Mouse (Mus musculus) limb, embryonic 11.5 days (tissue): Measurements from ENCODE around the gene Mylk4. TPM values are rescaled to one million over a fixed set of nuclear protein-coding genes. Genes with fewer than 3 reads are reported as not detected.

Experiments
- ATAC-seq: fragments of 200-750 bp; cut with Nextera tagmentation; 2 replicates; pipeline ENCODE4 v1.8.0; 2017; ENCODE audit warnings: low read depth; ENCODE audit not compliant: insufficient number of reproducible peaks, low FRiP score, low TSS enrichment
- DNase-seq: peaks from one replicate; pipeline ENCODE4 v3.0.0-alpha.2; 2015; ENCODE audit warnings: low spot score
- H3K27ac ChIP-seq: fragments of 300-500 bp; sonication (generic); replicated peaks from 2 replicates; pipeline ENCODE4 v1.5.1; 2014; ENCODE audit warnings: low read depth, mild to moderate bottlenecking, low read length
- H3K27me3 ChIP-seq: fragments of 300-500 bp; sonication (generic); 2 replicates; pipeline ENCODE4 v1.6.1; 2014; ENCODE audit warnings: mild to moderate bottlenecking, low read length, mixed read lengths; ENCODE audit not compliant: control insufficient read depth, insufficient read depth
- H3K36me3 ChIP-seq: fragments of 300-500 bp; sonication (generic); 2 replicates; pipeline ENCODE4 v1.6.1; 2014; ENCODE audit warnings: mild to moderate bottlenecking, low read length, moderate library complexity, mixed read lengths; ENCODE audit not compliant: control insufficient read depth, insufficient read depth
- H3K4me1 ChIP-seq: fragments of 300-500 bp; sonication (generic); 2 replicates; pipeline ENCODE4 v1.6.1; 2014; ENCODE audit warnings: low read length, mixed read lengths; ENCODE audit not compliant: control insufficient read depth, insufficient read depth
- H3K4me2 ChIP-seq: fragments of 300-500 bp; sonication (generic); 2 replicates; pipeline ENCODE4 v1.6.1; 2014; ENCODE audit warnings: low read depth, mild to moderate bottlenecking, moderate library complexity; ENCODE audit not compliant: severe bottlenecking
- H3K4me3 ChIP-seq: fragments of 300-500 bp; sonication (generic); 2 replicates; pipeline ENCODE4 v1.5.1; 2014; ENCODE audit warnings: low read depth, low read length
- H3K9ac ChIP-seq: fragments of 300-500 bp; sonication (generic); 2 replicates; pipeline ENCODE4 v1.6.1; 2014; ENCODE audit warnings: mild to moderate bottlenecking, low read length
- H3K9me3 ChIP-seq: fragments of 300-500 bp; sonication (generic); 2 replicates; pipeline ENCODE4 v1.6.1; 2016; ENCODE audit warnings: low read length; ENCODE audit not compliant: control insufficient read depth
- WGBS: fragments of 180-500 bp; shearing (Covaris S2); extraction: QIAGEN DNeasy Blood & Tissue Kit; methylation state at CpG from one replicate; pipeline ENCODE4 v1.1.7; 2014; 5-methylcytosine and 5-hydroxymethylcytosine counted together
- polyA plus RNA-seq: library from polyadenylated mRNA; unstranded; fragments of >200 nt; fragmentation: Nextera tagmentation; extraction: Ambion mirVana; gene quantifications from 2 replicates; pipeline ENCODE4 v1.2.1, GENCODE M21; 2014

Gene Mylk4
- polyA plus RNA-seq, 1 experiment from 2014 or later: 0.76 TPM

DNA sequence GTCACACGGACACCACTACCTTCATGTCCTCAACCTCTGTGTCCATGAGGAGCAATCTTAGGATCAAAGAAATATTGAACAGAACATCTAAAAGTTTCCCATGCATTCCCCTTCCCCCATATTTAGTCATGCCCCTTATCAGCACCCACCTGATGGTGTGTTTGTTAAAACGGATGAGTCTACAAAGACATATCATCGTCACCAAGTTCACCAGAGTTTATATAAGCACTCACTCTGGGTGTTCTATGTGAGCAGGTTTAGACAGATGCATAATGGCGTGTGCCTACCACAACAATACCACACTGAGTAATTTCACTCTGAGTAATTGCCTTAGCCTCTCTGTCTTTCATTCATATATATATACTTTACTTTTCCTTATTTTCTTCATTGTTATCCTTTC lies 116.4 kb downstream of the Mylk4 start:
- H3K4me2 ChIP-seq: no peak overlapping the region
- 88% methylated on average over 4 of the region's 4 CpGs for WGBS
- H3K4me1 ChIP-seq: no peaks in the 10 kb centered on the region
- no peak overlapping the region for H3K27ac ChIP-seq
- no peaks in the 10 kb centered on the region for H3K9me3 ChIP-seq
- no peak overlapping the region for H3K4me3 ChIP-seq
- no peaks in the 10 kb centered on the region for H3K36me3 ChIP-seq
- no peaks in the 10 kb centered on the region for H3K27me3 ChIP-seq
- ATAC-seq (no peak), DNase-seq (no peak)
- H3K9ac ChIP-seq: no peak overlapping the region

DNA sequence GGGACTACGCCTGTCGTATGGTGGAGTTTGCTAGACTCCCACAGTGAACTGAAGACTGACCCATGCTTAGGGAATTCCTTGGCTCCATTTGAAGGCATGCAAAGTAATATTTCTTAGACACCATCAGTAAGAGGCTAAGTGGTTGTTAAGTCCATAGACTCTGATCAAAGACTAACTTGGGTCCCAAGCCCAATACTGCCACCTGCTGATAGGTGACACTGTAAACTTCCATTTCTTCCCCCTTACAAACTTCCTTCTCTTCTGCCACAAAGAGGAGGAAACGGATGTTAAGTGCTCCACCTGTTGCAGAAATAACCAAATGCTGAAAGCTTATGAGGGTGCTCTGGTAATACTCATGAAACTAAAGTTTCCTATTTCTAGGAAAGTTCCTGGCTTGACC lies 121.7 kb downstream of the Mylk4 start:
- H3K4me3 ChIP-seq: no peak overlapping the region
- H3K9me3 ChIP-seq: no peaks in the 10 kb centered on the region
- DNase-seq (no peak), ATAC-seq (no peak)
- no peaks in the 10 kb centered on the region for H3K27me3 ChIP-seq
- WGBS: 69% methylated on average over 3 of the region's 3 CpGs
- H3K4me2 ChIP-seq: no peak overlapping the region
- H3K27ac ChIP-seq: no peak overlapping the region
- no peaks in the 10 kb centered on the region for H3K36me3 ChIP-seq
- no peaks in the 10 kb centered on the region for H3K4me1 ChIP-seq
- H3K9ac ChIP-seq: no peak overlapping the region

DNA sequence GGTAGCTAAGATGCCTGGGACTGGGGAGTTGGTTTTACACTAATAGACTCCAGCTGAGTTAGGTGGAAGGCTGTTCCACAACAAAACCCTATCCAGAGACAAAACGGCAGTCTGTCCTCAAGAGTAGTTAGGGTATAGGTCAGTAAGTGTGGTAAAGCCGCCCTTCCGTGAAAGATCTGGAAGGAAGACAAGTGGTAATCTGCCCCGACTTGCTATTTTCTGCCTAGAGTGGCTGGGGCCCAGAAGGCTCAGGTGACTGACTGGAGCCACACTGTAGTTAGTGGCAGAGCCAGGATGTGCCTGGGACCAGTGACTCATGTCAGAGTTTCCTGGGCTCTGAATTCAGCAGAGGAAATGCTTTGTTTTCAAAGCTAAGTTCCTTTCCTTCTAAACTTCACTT lies 123.5 kb downstream of the Mylk4 start:
- no peak for ATAC-seq

DNA sequence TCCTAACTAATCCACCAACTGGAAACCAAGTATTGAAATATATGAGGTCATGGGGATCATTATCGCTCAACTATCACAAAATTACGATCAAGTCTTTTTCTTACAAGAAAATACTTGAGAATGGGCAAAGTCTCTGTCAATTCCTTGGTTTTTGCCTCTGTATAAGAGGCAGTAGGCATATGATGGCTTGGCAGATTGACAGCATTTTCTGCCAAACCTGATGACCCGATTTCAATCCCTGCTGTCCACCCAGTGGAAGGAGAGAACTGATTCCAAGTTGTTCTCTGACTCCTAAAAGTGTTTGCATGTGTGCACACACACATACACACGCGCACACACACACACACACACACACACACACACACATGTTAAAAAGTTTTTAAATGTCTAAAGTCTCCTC lies 124.5 kb downstream of the Mylk4 start:
- H3K27ac ChIP-seq: no peak overlapping the region
- DNase-seq: no peak
- H3K4me2 ChIP-seq: no peak overlapping the region
- WGBS: 90% methylated on average over 5 of the region's 5 CpGs
- H3K9ac ChIP-seq: no peak overlapping the region
- no peaks in the 10 kb centered on the region for H3K9me3 ChIP-seq
- no peak overlapping the region for H3K4me3 ChIP-seq
- ATAC-seq: no peak
- no peaks in the 10 kb centered on the region for H3K36me3 ChIP-seq
- no peaks in the 10 kb centered on the region for H3K4me1 ChIP-seq
- H3K27me3 ChIP-seq: no peaks in the 10 kb centered on the region

More for the DNA sequence above, 123.5 kb downstream of the Mylk4 start:
- no peak for DNase-seq
- H3K9ac ChIP-seq: no peak overlapping the region
- no peak overlapping the region for H3K4me3 ChIP-seq
- WGBS: 52% methylated on average over 4 of the region's 4 CpGs
- no peak overlapping the region for H3K4me2 ChIP-seq
- no peaks in the 10 kb centered on the region for H3K36me3 ChIP-seq
- no peaks in the 10 kb centered on the region for H3K4me1 ChIP-seq
- no peaks in the 10 kb centered on the region for H3K9me3 ChIP-seq
- H3K27me3 ChIP-seq: no peaks in the 10 kb centered on the region
- H3K27ac ChIP-seq: no peak overlapping the region

DNA sequence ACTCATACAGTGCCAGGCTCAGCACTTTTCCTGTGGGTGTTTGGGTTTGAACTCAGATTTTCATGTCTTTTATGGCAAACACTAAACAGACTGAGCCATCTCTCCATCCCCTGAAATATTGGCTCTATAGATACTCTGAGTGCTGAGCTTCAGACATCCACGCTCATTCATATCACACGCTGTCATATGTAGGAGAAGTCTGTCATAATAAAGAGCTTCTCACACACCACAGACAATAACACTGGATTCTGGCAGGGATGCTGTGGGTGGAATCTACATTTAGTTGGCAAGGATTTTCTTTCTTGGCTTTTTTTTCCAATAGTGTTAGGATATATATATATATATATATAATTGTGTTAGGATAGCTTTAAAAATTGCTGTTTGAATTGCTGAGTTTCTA lies 126.2 kb downstream of the Mylk4 start:
- 96% methylated on average over 2 of the region's 2 CpGs for WGBS
- Histone ChIP-seq H3K9ac (no peak overlapping the region), H3K4me1 (no peaks in the 10 kb centered on the region), H3K4me3 (no peak overlapping the region), H3K36me3 (no peaks in the 10 kb centered on the region), H3K27ac (no peak overlapping the region), H3K27me3 (no peaks in the 10 kb centered on the region), H3K9me3 (no peaks in the 10 kb centered on the region), H3K4me2 (no peak overlapping the region)
- DNase-seq: no peak
- no peak for ATAC-seq

Other genes starting within 250 kb of the Mylk4 start
- gene Wrnip1, start 18.1 kb upstream of the Mylk4 start, polyA plus RNA-seq: 17.5 and 19.7 TPM in 2 replicates
- gene D930007J09Rik, start 18.9 kb upstream of the Mylk4 start, polyA plus RNA-seq: not detected in 2 replicates
- gene Serpinb1a, start 67.2 kb upstream of the Mylk4 start, polyA plus RNA-seq: 1.5 and 2.5 TPM in 2 replicates
- gene Serpinb1c, start 114.3 kb upstream of the Mylk4 start, polyA plus RNA-seq: not detected in 2 replicates
- gene Serpinb6b, start 181.3 kb upstream of the Mylk4 start, polyA plus RNA-seq: 0.32 and 0.54 TPM in 2 replicates
- gene Serpinb9, start 219.3 kb upstream of the Mylk4 start, polyA plus RNA-seq: 0.72 and 1.4 TPM in 2 replicates
- gene Serpinb9b, start 243.5 kb upstream of the Mylk4 start, polyA plus RNA-seq: not detected in 2 replicates